Mouse (Mus musculus) right cerebral cortex, adult 18-20 months (tissue): ENCODE data around the gene Rsph3b.

Source experiments
- DNase-seq: peaks from one replicate; pipeline ENCODE4 v3.0.0; 2022; ENCODE audit warnings: mixed read lengths

Gene Rsph3b

DNA sequence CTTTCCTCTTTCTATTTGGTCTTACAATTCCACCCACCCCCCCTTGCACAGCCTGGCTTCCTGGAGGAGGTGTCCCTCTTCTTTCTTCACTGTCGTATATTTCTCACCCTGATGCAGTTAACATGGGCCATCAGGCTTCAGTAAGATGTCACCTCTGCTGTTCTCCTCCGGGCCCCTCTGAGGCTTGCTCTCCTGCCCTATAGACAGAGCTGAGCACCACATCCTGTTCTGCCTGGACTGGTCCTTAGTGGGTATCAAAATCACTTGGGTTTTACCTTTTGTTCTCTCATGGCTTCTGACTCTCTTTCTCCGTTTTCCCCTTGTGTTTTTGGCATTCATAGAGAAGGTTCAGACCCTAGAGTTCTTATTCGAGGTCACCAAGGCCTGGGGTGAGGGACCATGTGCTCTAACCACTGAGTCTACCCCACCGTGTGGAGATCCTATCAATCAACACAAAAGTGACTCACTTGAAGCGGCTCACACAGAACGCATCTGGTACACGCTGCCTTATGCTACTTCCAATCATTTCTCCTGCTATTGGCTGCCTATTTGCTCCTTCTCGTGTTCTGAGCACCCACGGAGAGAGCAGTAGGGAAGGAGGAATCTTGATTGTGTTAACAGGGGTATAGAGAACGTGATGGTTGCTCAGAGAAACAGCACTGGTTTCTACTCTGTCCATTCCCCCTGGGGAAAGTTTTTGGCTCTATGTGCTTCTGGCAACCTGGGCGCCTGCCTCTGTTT lies 86.3 kb downstream of the Rsph3b start:
- no peak for DNase-seq

DNA sequence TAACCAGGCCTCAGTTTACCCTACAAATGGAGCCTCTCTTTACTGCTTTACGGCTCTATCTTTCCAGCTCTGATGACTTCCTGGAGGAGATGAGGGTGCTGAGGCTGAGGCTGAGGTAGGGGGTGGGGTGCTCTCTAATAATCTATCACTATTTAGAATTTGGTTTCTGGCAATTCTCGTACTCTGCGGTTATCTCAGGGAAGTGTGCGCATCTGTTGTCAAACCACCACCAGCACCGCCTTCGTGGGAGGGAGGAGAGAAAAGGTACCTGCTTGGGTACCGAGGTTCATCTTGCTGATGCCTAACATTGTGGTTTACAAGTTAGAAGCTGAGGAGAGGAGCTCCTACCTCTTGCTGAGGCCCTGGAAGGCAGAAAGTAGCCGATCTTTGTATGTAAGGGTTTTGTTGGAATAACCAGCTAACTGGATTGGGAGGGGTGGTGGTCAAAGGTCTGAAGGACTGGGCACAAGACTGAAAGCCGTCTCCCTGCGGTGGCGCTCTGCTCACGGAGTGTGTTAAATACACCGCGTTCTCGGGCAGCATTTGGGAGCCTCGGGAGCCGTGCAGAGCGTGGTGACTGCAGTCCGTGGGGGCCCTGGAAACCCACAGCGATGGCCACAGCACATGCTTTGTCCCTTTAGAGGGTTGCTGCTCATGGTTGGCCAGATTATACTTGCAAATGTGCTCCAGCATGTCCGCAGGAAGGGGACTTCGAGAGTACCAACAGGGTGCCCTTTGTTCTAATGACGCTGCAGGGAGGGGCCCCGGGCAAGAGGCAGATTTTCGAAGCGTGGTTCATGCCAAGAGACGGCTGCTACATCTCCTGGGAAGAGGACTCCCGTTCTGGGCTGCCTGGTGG lies 87.1 kb downstream of the Rsph3b start:
- peak; percentile 79 for DNase-seq

- DNase-seq: peak; percentile 20
Measured at GRCm38 (mm10) chr17:6860491-6860897, 88.0 kb downstream of the Rsph3b start.

DNA sequence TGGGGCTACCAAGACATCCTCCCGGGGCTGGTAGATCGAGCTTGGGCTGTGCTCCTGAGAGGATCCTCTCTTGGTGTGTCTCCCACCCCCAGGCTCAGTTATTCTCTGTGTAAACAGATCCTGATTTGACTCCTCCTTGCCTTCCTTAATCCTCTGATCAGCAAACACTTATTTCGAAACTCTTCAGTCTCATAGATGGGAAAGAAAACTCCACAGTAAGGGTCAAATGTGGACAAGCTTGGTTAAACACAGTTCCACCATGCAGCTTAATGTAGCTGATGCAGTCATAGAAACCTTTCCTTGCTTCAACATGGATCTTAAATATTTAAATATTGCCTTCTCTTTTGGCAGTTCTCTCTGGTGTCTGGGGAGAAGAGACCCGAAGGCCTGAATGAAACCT lies 88.4 kb downstream of the Rsph3b start:
- DNase-seq: no peak
